Mouse (Mus musculus) stomach, embryonic 14.5 days (tissue): ENCODE measurements around the gene Fibcd1. TPM values are rescaled to one million over a fixed set of nuclear protein-coding genes. Genes with fewer than 3 reads are reported as not detected.

ENCODE experiments used
- ATAC-seq: fragments of 200-750 bp; cut with Nextera tagmentation; 2 replicates; pipeline ENCODE4 v1.8.0; 2017; ENCODE audit warnings: low read depth, moderate TSS enrichment; ENCODE audit not compliant: insufficient number of reproducible peaks, insufficient read depth, low FRiP score
- H3K27ac ChIP-seq: fragments of 300-500 bp; sonication (generic); 2 replicates; pipeline ENCODE4 v1.5.1; 2014; ENCODE audit warnings: mild to moderate bottlenecking, low read length, moderate library complexity, mixed read lengths
- H3K27me3 ChIP-seq: fragments of 300-500 bp; sonication (generic); 2 replicates; pipeline ENCODE4 v1.6.1; 2014; ENCODE audit warnings: low read length, control low read depth, mixed read lengths; ENCODE audit not compliant: control insufficient read depth, insufficient read depth
- H3K36me3 ChIP-seq: fragments of 300-500 bp; sonication (generic); 2 replicates; pipeline ENCODE4 v1.6.1; 2014; ENCODE audit warnings: mild to moderate bottlenecking, control low read depth, low read length, moderate library complexity, mixed read lengths; ENCODE audit not compliant: control insufficient read depth, insufficient read depth
- H3K4me1 ChIP-seq: fragments of 300-500 bp; sonication (generic); 2 replicates; pipeline ENCODE4 v1.6.1; 2014; ENCODE audit warnings: low read length, control low read depth, mixed read lengths; ENCODE audit not compliant: control insufficient read depth, insufficient read depth
- H3K4me2 ChIP-seq: fragments of 300-500 bp; sonication (generic); replicated peaks from 2 replicates; pipeline ENCODE4 v1.6.1; 2014; ENCODE audit warnings: low read depth, low read length, control low read depth
- H3K4me3 ChIP-seq: fragments of 300-500 bp; sonication (generic); 2 replicates; pipeline ENCODE4 v1.5.1; 2014; ENCODE audit warnings: low read depth, low read length, control low read depth
- H3K9ac ChIP-seq: fragments of 300-500 bp; sonication (generic); replicated peaks from 2 replicates; pipeline ENCODE4 v1.6.1; 2014; ENCODE audit warnings: low read depth, mild to moderate bottlenecking, control low read depth, low read length, moderate library complexity, mixed read lengths
- H3K9me3 ChIP-seq: fragments of 300-500 bp; sonication (generic); 2 replicates; pipeline ENCODE4 v1.6.1; 2016; ENCODE audit warnings: low read depth, low read length, control low read depth; ENCODE audit not compliant: control insufficient read depth
- WGBS: fragments of 180-500 bp; shearing (Covaris S2); extraction: QIAGEN DNeasy Blood & Tissue Kit; methylation state at CpG from one replicate; pipeline ENCODE4 v1.1.7; 2014; 5-methylcytosine and 5-hydroxymethylcytosine counted together
- polyA plus RNA-seq: library from polyadenylated mRNA; unstranded; fragments of >200 nt; fragmentation: Nextera tagmentation; extraction: Ambion mirVana; gene quantifications from 2 replicates; pipeline ENCODE4 v1.2.1, GENCODE M21; 2014

Gene Fibcd1
- polyA plus RNA-seq, 1 experiment from 2014 or later = not detected

- ATAC-seq = no peak
- H3K27me3 ChIP-seq = no peaks in the 10 kb centered on the region
- H3K4me3 ChIP-seq = no peak overlapping the region
- no peak overlapping the region for H3K27ac ChIP-seq
- no peak overlapping the region for H3K4me2 ChIP-seq
- peaks cover 3% of the 10 kb centered on the region; the same call in 1 of the 2 replicates for H3K36me3 ChIP-seq
- H3K9me3 ChIP-seq = no peaks in the 10 kb centered on the region
- WGBS = 95% methylated on average over 6 of the region's 6 CpGs
- no peak overlapping the region for H3K9ac ChIP-seq
- H3K4me1 ChIP-seq = peaks cover 73% of the 10 kb centered on the region
These were observed 78.7 kb downstream of the Fibcd1 start for GRCm38 (mm10) chr2:31767104-31767503.

Other genes with a start within 250 kb of the Fibcd1 start
- not detected in 2 replicates for gene Prdm12, start 206.0 kb downstream of the Fibcd1 start, polyA plus RNA-seq
- gene Exosc2, start 175.3 kb downstream of the Fibcd1 start, polyA plus RNA-seq = 54.2 and 57.8 TPM in 2 replicates
- gene Abl1, start 157.6 kb downstream of the Fibcd1 start, polyA plus RNA-seq = 44.0 and 46.4 TPM in 2 replicates
- gene Qrfp, start 35.4 kb downstream of the Fibcd1 start, polyA plus RNA-seq = 0.11 and 0.25 TPM in 2 replicates
- gene Lamc3, start 41.3 kb upstream of the Fibcd1 start, polyA plus RNA-seq = 0.36 and 0.49 TPM in 2 replicates
- gene Aif1l, start 104.1 kb upstream of the Fibcd1 start, polyA plus RNA-seq = 18.2 and 21.4 TPM in 2 replicates
- gene Nup214, start 128.4 kb upstream of the Fibcd1 start, polyA plus RNA-seq = 83.8 and 93.9 TPM in 2 replicates
- 1.2 and 1.5 TPM in 2 replicates for gene Fam78a, start 238.9 kb upstream of the Fibcd1 start, polyA plus RNA-seq
- 3.3 and 4.5 TPM in 2 replicates for gene Plpp7, start 249.5 kb upstream of the Fibcd1 start, polyA plus RNA-seq